Mouse (Mus musculus) hindbrain, postnatal 0 days (tissue): ENCODE results near the gene Tmem87a. TPM values are rescaled to one million over a fixed set of nuclear protein-coding genes. Genes with fewer than 3 reads are reported as not detected.

ENCODE experiments used
- ATAC-seq: fragments of 200-750 bp; cut with Nextera tagmentation; 2 replicates; pipeline ENCODE4 v1.8.0; 2017; ENCODE audit warnings: mild to moderate bottlenecking, moderate TSS enrichment, moderate library complexity
- DNase-seq: peaks from one replicate; pipeline ENCODE4 v3.0.0-alpha.2; 2015; ENCODE audit warnings: low spot score
- H3K27ac ChIP-seq: fragments of 300-500 bp; sonication (generic); 2 replicates; pipeline ENCODE4 v1.5.1; 2014; ENCODE audit warnings: mild to moderate bottlenecking
- H3K27me3 ChIP-seq: fragments of 300-500 bp; sonication (generic); 2 replicates; pipeline ENCODE4 v1.6.1; 2014; ENCODE audit warnings: low read length, mixed read lengths; ENCODE audit not compliant: insufficient read depth
- H3K36me3 ChIP-seq: fragments of 300-500 bp; sonication (generic); 2 replicates; pipeline ENCODE4 v1.6.1; 2014; ENCODE audit warnings: low read length, mixed read lengths; ENCODE audit not compliant: insufficient read depth
- H3K4me1 ChIP-seq: fragments of 300-500 bp; sonication (generic); 2 replicates; pipeline ENCODE4 v1.6.1; 2014; ENCODE audit warnings: antibody characterized with exemption, low read length, mixed read lengths; ENCODE audit not compliant: insufficient read depth
- H3K4me2 ChIP-seq: fragments of 300-500 bp; sonication (generic); 2 replicates; pipeline ENCODE4 v1.6.1; 2014; ENCODE audit warnings: low read depth, mild to moderate bottlenecking, low read length, moderate library complexity, mixed read lengths
- H3K4me3 ChIP-seq: fragments of 300-500 bp; sonication (generic); 2 replicates; pipeline ENCODE4 v1.5.1; 2014; ENCODE audit warnings: low read length
- H3K9ac ChIP-seq: fragments of 300-500 bp; sonication (generic); replicated peaks from 2 replicates; pipeline ENCODE4 v1.6.1; 2014; ENCODE audit warnings: mild to moderate bottlenecking, low read length, moderate library complexity, mixed read lengths
- H3K9me3 ChIP-seq: fragments of 300-500 bp; sonication (generic); 2 replicates; pipeline ENCODE4 v1.6.1; 2016; ENCODE audit warnings: low read length, mixed read lengths
- CTCF ChIP-seq: IDR thresholded peaks from 2 replicates; pipeline ENCODE4 v1.5.1; 2016; ENCODE audit warnings: antibody characterized with exemption, control low read depth, low read depth
- WGBS: fragments of 180-500 bp; shearing (Covaris S2); extraction: QIAGEN DNeasy Blood & Tissue Kit; methylation state at CpG from one replicate; pipeline ENCODE4 v1.1.7; 2014; 5-methylcytosine and 5-hydroxymethylcytosine counted together
- polyA plus RNA-seq: library from polyadenylated mRNA; unstranded; fragments of >200 nt; fragmentation: Nextera tagmentation; extraction: Ambion mirVana; gene quantifications from 2 replicates; pipeline ENCODE4 v1.2.1, GENCODE M21; 2015
- total RNA-seq: library from RNA; depleted of rRNA; stranded (reverse); fragments of >200 nt; gene quantifications from 2 replicates; pipeline ENCODE4 v1.2.3, GENCODE M21; 2014

Tmem87a gene
- total and polyA plus RNA-seq, 2 experiments from 2014 or later: 7.4 to 23.2 TPM

GRCm38 (mm10) chr2:120367416-120368207, 36.3 kb downstream of the Tmem87a start:
- 96% methylated on average over 4 of the region's 4 CpGs for WGBS
- Histone ChIP-seq H3K4me3 (no peak overlapping the region), H3K4me1 (no peaks in the 10 kb centered on the region), H3K27me3 (no peaks in the 10 kb centered on the region), H3K4me2 (no peak overlapping the region), H3K9ac (no peak overlapping the region), H3K36me3 (peaks cover 51% of the 10 kb centered on the region), H3K27ac (no peak overlapping the region), H3K9me3 (no peaks in the 10 kb centered on the region)
- TF ChIP-seq CTCF: no peak
- DNase-seq: no peak
- ATAC-seq: no peak

DNA sequence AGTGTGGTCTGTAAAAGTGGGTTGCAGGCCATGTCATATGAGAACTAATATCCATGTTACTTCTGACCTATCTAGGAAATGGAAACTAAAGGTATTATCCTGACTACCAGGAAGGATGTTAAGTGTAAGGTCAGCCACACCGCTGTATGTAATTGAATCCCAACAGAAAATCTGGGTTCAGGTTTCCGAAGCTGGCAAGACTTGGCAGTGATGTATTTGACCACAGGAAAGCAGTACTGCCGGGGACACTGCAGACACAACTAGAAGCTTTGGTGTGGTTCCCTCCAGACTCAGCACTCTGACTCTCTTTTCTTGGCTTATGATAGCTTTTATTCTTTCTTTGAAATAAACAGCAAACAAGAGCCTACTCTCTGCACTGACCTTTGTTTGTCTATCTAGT, 37.4 kb downstream of the Tmem87a start:
- WGBS: 97% methylated on average over 3 of the region's 3 CpGs
- Histone ChIP-seq H3K9me3 (no peaks in the 10 kb centered on the region), H3K4me3 (no peak overlapping the region), H3K4me1 (no peaks in the 10 kb centered on the region), H3K4me2 (no peak overlapping the region), H3K9ac (no peak overlapping the region), H3K36me3 (peaks cover 55% of the 10 kb centered on the region), H3K27me3 (no peaks in the 10 kb centered on the region), H3K27ac (no peak overlapping the region)
- TF ChIP-seq CTCF: no peak
- DNase-seq (no peak), ATAC-seq (no peak)

- H3K4me2 ChIP-seq: no peak overlapping the region
- WGBS: 90% methylated on average over 1 of the region's 1 CpGs
- H3K9ac ChIP-seq: no peak overlapping the region
- peaks cover 45% of the 10 kb centered on the region for H3K36me3 ChIP-seq
- H3K4me3 ChIP-seq: no peak overlapping the region
- no peaks in the 10 kb centered on the region for H3K27me3 ChIP-seq
- no peaks in the 10 kb centered on the region for H3K9me3 ChIP-seq
- no peak for ATAC-seq
- no peak for DNase-seq
- H3K4me1 ChIP-seq: no peaks in the 10 kb centered on the region
- no peak overlapping the region for H3K27ac ChIP-seq
- TF ChIP-seq CTCF: no peak
These were observed 43.5 kb downstream of the Tmem87a start for GRCm38 (mm10) chr2:120360425-120360824.

GRCm38 (mm10) chr2:120352682-120353646, 50.9 kb downstream of the Tmem87a start, which contains the start of gene Vps39:
Gene Vps39 (minus strand): TSS chr2:120353137.
- Histone ChIP-seq H3K4me2 (peak within 1 kb of the TSS; percentile 70), H3K9ac (peak within 1 kb of the TSS; percentile 79), H3K27me3 (no peaks in the 10 kb centered on the region), H3K4me1 (peaks cover 8% of the 10 kb centered on the region), H3K36me3 (peaks cover 13% of the 10 kb centered on the region; the same call in 1 of the 2 replicates), H3K9me3 (no peaks in the 10 kb centered on the region), H3K27ac (peak within 1 kb of the TSS; percentile 74), H3K4me3 (peak within 1 kb of the TSS; percentile 76)
- DNase-seq (peak; percentile 93), ATAC-seq (peak; percentile 98)
- peak; percentile 27 for TF ChIP-seq CTCF
- WGBS: 11% methylated on average over 44 of the region's 44 CpGs

- no peak for ATAC-seq
- Histone ChIP-seq H3K27me3 (no peaks in the 10 kb centered on the region), H3K27ac (no peak overlapping the region), H3K4me2 (no peak overlapping the region), H3K36me3 (peaks cover 21% of the 10 kb centered on the region), H3K4me3 (no peak overlapping the region), H3K9ac (no peak overlapping the region), H3K4me1 (peaks cover 8% of the 10 kb centered on the region), H3K9me3 (no peaks in the 10 kb centered on the region)
- 82% methylated on average over 5 of the region's 5 CpGs for WGBS
- DNase-seq: no peak
- TF ChIP-seq CTCF: no peak
These were observed 52.6 kb downstream of the Tmem87a start for GRCm38 (mm10) chr2:120351321-120351720.

DNA sequence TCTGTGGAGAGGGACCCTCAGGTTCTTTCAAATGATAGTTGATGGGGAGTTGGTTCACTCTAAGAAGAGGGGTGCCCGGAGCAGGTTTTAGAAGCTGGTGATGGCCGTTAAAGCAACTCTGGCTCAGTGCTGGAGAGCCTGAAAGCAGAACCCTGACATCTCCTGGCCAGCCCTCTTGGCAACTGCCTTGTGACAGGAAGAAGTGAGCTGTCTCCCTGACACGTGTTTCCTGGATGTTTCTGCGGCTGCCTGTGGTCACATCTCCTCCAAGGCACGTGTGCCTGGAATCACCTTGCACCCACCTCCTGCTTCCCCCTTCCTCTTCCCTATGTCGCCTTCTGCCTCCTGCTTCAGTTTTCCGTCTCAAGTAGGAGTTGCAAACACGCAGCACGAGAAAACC, 55.8 kb downstream of the Tmem87a start:
- ATAC-seq (no peak), DNase-seq (no peak)
- no peaks in the 10 kb centered on the region for H3K27me3 ChIP-seq
- no peaks in the 10 kb centered on the region for H3K9me3 ChIP-seq
- H3K27ac ChIP-seq: no peak overlapping the region
- TF ChIP-seq CTCF: no peak
- peaks cover 8% of the 10 kb centered on the region for H3K4me1 ChIP-seq
- peaks cover 27% of the 10 kb centered on the region for H3K36me3 ChIP-seq
- WGBS: 88% methylated on average over 9 of the region's 9 CpGs
- H3K9ac ChIP-seq: no peak overlapping the region
- H3K4me3 ChIP-seq: no peak overlapping the region
- no peak overlapping the region for H3K4me2 ChIP-seq
